Mouse (Mus musculus): ENCODE results near the gene Spag17. TPM values are rescaled to one million over a fixed set of nuclear protein-coding genes. Genes with fewer than 3 reads are reported as not detected.

The Spag17 gene
- polyA plus RNA-seq, 1 experiment from 2014 or later = 0.99 TPM

DNA sequence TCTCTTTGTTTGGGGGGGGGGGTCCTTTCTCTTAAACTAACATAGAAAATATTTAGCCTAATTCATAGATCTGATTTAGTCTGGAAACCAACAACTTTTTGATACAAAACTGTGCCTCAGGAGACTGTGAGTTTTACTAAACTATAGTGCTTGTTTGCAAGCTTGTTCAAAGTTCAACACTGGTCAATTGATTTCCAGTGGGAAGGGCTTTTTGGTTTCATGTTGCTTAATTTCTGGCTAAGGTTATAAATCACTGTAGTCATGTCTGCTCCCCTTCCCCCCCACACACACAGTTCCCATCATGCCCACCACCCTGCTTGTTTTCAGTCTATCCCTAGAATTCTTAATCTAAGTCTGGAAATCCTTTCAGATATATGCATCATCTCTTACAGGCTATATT is 279.8 kb downstream of the Spag17 start:
- Histone ChIP-seq H3K9me3 (no peaks in the 10 kb centered on the region), H3K4me3 (replicated peaks) (no peak overlapping the region), H3K9ac (replicated peaks) (no peak overlapping the region), H3K4me2 (no peak overlapping the region), H3K4me1 (replicated peaks) (peaks cover 7% of the 10 kb centered on the region), H3K27me3 (no peaks in the 10 kb centered on the region), H3K36me3 (peaks cover 8% of the 10 kb centered on the region; the same call in 1 of the 2 replicates), H3K27ac (no peak overlapping the region)
- ATAC-seq (ENCODE audit: insufficient number of reproducible peaks, insufficient read depth, low FRiP score, low TSS enrichment, low read depth) = no peak

DNA sequence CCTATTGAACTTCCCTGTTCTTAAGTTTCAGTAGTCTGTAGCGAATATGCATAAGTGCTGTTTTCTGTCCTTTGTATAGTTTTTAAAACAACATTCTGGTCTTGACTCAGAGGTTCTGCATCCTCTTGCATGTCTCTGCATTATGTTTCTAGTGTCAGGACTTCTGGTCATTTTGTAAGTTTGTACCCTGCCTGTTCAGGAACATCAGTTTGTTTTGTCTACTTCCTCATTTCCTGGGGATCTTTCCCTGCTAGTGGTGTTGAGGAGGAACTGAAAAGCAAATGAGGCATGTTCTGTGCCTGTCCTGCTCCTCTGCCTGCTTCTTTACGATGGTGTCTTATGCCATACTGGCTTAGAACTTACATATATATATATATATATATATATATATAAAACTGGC is 290.8 kb downstream of the Spag17 start:
- Histone ChIP-seq H3K4me3 (replicated peaks) (no peak overlapping the region), H3K4me2 (no peak overlapping the region), H3K9me3 (no peaks in the 10 kb centered on the region), H3K27me3 (no peaks in the 10 kb centered on the region), H3K27ac (no peak overlapping the region), H3K9ac (replicated peaks) (no peak overlapping the region), H3K36me3 (peaks cover 66% of the 10 kb centered on the region), H3K4me1 (replicated peaks) (no peaks in the 10 kb centered on the region)
- ATAC-seq (ENCODE audit: insufficient number of reproducible peaks, insufficient read depth, low FRiP score, low TSS enrichment, low read depth) = no peak
- WGBS = 93% methylated on average over 2 of the region's 2 CpGs

DNA sequence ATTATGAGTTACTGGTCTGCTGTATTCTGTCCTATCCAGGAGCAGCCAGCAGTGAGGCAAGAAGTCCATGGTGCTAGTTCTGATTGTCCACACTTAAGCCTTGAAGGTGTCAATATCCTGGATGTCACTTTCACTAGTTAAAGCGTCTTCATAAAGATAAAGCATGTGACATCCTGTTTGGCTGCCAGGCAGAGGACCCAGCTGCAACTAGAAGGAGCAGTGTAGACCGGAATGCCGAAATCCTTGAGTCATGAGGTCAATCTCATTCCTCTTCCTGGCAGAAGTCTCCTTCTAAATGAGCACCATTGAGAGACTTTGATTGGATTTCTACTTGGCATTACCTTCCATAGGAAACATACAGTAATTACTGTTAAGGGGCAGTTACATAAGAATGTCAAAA is 295.3 kb downstream of the Spag17 start:
- WGBS = 76% methylated on average over 3 of the region's 3 CpGs
- no peak overlapping the region for H3K9ac ChIP-seq (replicated peaks)
- no peaks in the 10 kb centered on the region for H3K9me3 ChIP-seq
- no peak overlapping the region for H3K27ac ChIP-seq
- H3K4me2 ChIP-seq = no peak overlapping the region
- peaks cover 50% of the 10 kb centered on the region for H3K36me3 ChIP-seq
- H3K4me1 ChIP-seq (replicated peaks) = no peaks in the 10 kb centered on the region
- no peaks in the 10 kb centered on the region for H3K27me3 ChIP-seq
- ATAC-seq (ENCODE audit: insufficient number of reproducible peaks, insufficient read depth, low FRiP score, low TSS enrichment, low read depth) = no peak
- H3K4me3 ChIP-seq (replicated peaks) = no peak overlapping the region

DNA sequence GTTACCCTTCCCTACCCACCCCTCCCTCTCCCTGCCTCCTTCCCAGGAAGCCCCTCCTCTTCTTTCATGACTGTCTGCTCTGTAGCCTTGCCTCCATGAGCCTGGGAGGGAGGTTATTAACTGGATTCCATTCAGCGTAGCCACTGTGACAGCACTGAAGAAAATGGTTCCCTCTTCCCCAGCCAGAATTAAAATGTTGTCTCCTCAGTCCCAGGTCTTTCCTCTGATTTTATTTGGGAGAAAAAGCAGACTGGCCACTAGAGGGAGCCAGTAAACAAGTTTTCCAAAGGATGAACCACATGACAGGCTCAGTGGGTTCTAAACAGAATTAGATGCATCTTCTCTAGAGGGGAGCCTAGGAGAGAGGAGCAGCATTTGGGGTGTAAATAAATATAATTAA is 304.2 kb downstream of the Spag17 start:
- no peak overlapping the region for H3K4me3 ChIP-seq (replicated peaks)
- WGBS = 45% methylated on average over 1 of the region's 1 CpGs
- H3K27me3 ChIP-seq = no peaks in the 10 kb centered on the region
- peaks cover 23% of the 10 kb centered on the region; the same call in 1 of the 2 replicates for H3K36me3 ChIP-seq
- no peaks in the 10 kb centered on the region for H3K9me3 ChIP-seq
- no peaks in the 10 kb centered on the region for H3K4me1 ChIP-seq (replicated peaks)
- no peak overlapping the region for H3K4me2 ChIP-seq
- no peak overlapping the region for H3K27ac ChIP-seq
- H3K9ac ChIP-seq (replicated peaks) = no peak overlapping the region
- 0 out of 2 replicates have a peak, but pooled peaks have one; percentile 26 for ATAC-seq (ENCODE audit: insufficient number of reproducible peaks, insufficient read depth, low FRiP score, low TSS enrichment, low read depth)

DNA sequence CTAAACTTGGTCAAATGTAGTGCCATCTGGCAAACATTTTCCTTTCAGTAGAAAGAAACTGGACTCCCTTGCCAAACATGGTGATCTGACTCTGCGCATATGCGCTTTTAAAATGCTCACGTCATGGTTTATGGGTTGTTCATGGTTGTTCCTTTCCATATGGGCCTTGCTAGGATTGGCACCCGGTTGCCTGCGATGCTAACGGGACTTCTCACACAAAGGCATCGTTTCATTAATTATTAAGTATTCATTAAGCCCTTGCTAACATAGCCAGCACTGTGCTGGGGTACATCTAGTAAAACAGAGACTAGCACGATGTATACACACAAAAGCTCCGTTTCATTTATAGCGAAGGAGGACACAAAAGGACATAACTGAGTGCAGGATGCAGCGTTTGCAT is 304.7 kb downstream of the Spag17 start:
- Histone ChIP-seq H3K36me3 (peaks cover 24% of the 10 kb centered on the region; the same call in 1 of the 2 replicates), H3K9me3 (no peaks in the 10 kb centered on the region), H3K27me3 (no peaks in the 10 kb centered on the region), H3K4me2 (no peak overlapping the region), H3K9ac (replicated peaks) (no peak overlapping the region), H3K4me1 (replicated peaks) (no peaks in the 10 kb centered on the region), H3K4me3 (replicated peaks) (no peak overlapping the region), H3K27ac (no peak overlapping the region)
- ATAC-seq (ENCODE audit: insufficient number of reproducible peaks, insufficient read depth, low FRiP score, low TSS enrichment, low read depth) = no peak
- WGBS = 83% methylated on average over 11 of the region's 11 CpGs

Data from limb, embryonic 12.5 days (tissue).